Mouse (Mus musculus) heart, embryonic 14.5 days (tissue): Measurements from ENCODE around the gene Pdss2. TPM values are rescaled to one million over a fixed set of nuclear protein-coding genes. Genes with fewer than 3 reads are reported as not detected.
A peak's percentile ranks its signal among the peaks of the same experiment; 100 is the strongest.
"Not testable (repeated sequence)": the region's sequence is repeated elsewhere in the genome, so short reads cannot be mapped to it uniquely, and the experiment has no call there.

Experiments used
- ATAC-seq: fragments of 200-750 bp; cut with Nextera tagmentation; 2 replicates; pipeline ENCODE4 v1.8.0; 2017; ENCODE audit warnings: low read depth, moderate TSS enrichment; ENCODE audit not compliant: insufficient number of reproducible peaks, insufficient read depth, low FRiP score
- H3K27ac ChIP-seq, 2 experiments: fragments of 200-500 bp in 1 of 2; fragments of 300-500 bp in 1 of 2; sonication (generic) in 1 of 2; replicated peaks in 1 of 2; 2 replicates each; pipeline ENCODE4 v1.5.1; 2012 to 2014; ENCODE audit warnings: low read depth in 2 of 2, low read length in 2 of 2, control low read depth in 1 of 2, mild to moderate bottlenecking in 1 of 2, mixed read lengths in 1 of 2; ENCODE audit not compliant: control insufficient read depth in 1 of 2, insufficient read depth in 1 of 2
- H3K27me3 ChIP-seq: fragments of 300-500 bp; sonication (generic); 2 replicates; pipeline ENCODE4 v1.6.1; 2014; ENCODE audit warnings: mild to moderate bottlenecking, low read length, control low read depth; ENCODE audit not compliant: control insufficient read depth, insufficient read depth
- H3K36me3 ChIP-seq: fragments of 300-500 bp; sonication (generic); 2 replicates; pipeline ENCODE4 v1.6.1; 2014; ENCODE audit warnings: mild to moderate bottlenecking, control low read depth, low read length, mixed read lengths; ENCODE audit not compliant: control insufficient read depth, insufficient read depth
- H3K4me1 ChIP-seq, 2 experiments: fragments of 200-500 bp in 1 of 2; fragments of 300-500 bp in 1 of 2; sonication (generic) in 1 of 2; 2 replicates each; pipeline ENCODE4 v1.6.1; 2012 to 2014; ENCODE audit warnings: low read length in 2 of 2, control low read depth in 1 of 2, mixed read lengths in 1 of 2; ENCODE audit not compliant: control insufficient read depth in 2 of 2, insufficient read depth in 2 of 2
- H3K4me2 ChIP-seq: fragments of 300-500 bp; sonication (generic); 2 replicates; pipeline ENCODE4 v1.6.1; 2014; ENCODE audit warnings: mild to moderate bottlenecking, low read length
- H3K4me3 ChIP-seq, 2 experiments: fragments of 200-500 bp in 1 of 2; fragments of 300-500 bp in 1 of 2; sonication (generic) in 1 of 2; 2 replicates each; pipeline ENCODE4 v1.5.1; 2012 to 2014; ENCODE audit warnings: low read length in 2 of 2, mild to moderate bottlenecking in 2 of 2, control low read depth in 1 of 2, low read depth in 1 of 2, moderate library complexity in 1 of 2; ENCODE audit not compliant: control insufficient read depth in 1 of 2, insufficient read depth in 1 of 2
- H3K9ac ChIP-seq: fragments of 300-500 bp; sonication (generic); 2 replicates; pipeline ENCODE4 v1.6.1; 2014; ENCODE audit warnings: mild to moderate bottlenecking, low read length
- H3K9me3 ChIP-seq: fragments of 300-500 bp; sonication (generic); 2 replicates; pipeline ENCODE4 v1.6.1; 2016; ENCODE audit warnings: low read length, control low read depth; ENCODE audit not compliant: control insufficient read depth
- WGBS: fragments of 180-500 bp; shearing (Covaris S2); extraction: QIAGEN DNeasy Blood & Tissue Kit; methylation state at CpG from one replicate; pipeline ENCODE4 v1.1.7; 2014; 5-methylcytosine and 5-hydroxymethylcytosine counted together
- polyA plus RNA-seq: library from polyadenylated mRNA; unstranded; fragments of >200 nt; fragmentation: Nextera tagmentation; extraction: Ambion mirVana; gene quantifications from 2 replicates; pipeline ENCODE4 v1.2.1, GENCODE M21; 2014

Gene Pdss2
- polyA plus RNA-seq, 1 experiment from 2014 or later = 11.1 TPM

- Histone ChIP-seq H3K9me3 (0 out of 2 replicates have a peak, but pooled peaks cover 7% of the 10 kb centered on the region), H3K27ac (no peak overlapping the region), H3K4me3 (no peak overlapping the region), H3K4me1 (peaks cover 0 to 3% of the 10 kb centered on the region in 2 experiments; a peak in 2 of 4 replicates), H3K4me2 (no peak overlapping the region), H3K27me3 (no peaks in the 10 kb centered on the region), H3K36me3 (no peaks in the 10 kb centered on the region), H3K9ac (no peak overlapping the region)
- WGBS = 95% methylated on average over 8 of the region's 8 CpGs
- no peak for ATAC-seq
These were observed 20.9 kb downstream of the Pdss2 start for GRCm38 (mm10) chr10:43242215-43242614.

DNA sequence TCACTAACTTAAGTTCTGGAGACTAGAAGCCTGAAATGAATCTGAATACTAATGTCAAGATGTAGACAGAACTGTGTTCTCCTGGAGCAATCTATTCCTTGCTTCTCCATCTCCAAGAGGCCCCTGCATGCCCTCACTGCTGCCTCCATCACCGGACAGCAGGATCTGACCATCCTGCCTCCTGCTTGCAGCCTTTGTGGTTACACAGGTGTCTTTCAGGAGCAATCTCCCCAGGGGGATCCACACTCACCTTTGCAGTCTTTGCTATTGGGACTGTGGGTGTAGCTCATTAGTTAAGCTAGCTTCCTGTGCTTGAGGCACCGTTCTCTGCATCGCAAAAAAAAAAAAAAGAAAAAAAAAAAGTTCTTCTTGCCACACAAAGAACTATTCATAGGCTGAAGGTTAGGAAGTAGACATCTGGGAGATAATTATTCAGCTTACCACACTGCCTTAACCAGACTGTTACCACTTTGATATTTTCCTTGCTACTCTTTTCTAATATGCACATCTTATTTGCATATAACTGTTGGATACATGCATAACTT lies 23.0 kb downstream of the Pdss2 start:
- H3K27ac ChIP-seq = no peak overlapping the region
- peaks cover 4 to 10% of the 10 kb centered on the region in 2 experiments; a peak in 2 of 4 replicates for H3K4me1 ChIP-seq
- H3K27me3 ChIP-seq = no peaks in the 10 kb centered on the region
- no peak for ATAC-seq
- 0 out of 2 replicates have a peak, but pooled peaks cover 7% of the 10 kb centered on the region for H3K9me3 ChIP-seq
- no peaks in the 10 kb centered on the region for H3K36me3 ChIP-seq
- no peak overlapping the region for H3K4me2 ChIP-seq
- H3K4me3 ChIP-seq = no peak overlapping the region
- WGBS = 64% methylated on average over 3 of the region's 3 CpGs
- H3K9ac ChIP-seq = no peak overlapping the region

GRCm38 (mm10) chr10:43245461-43246200 lies 24.3 kb downstream of the Pdss2 start:
- Histone ChIP-seq H3K9me3 (no peaks in the 10 kb centered on the region), H3K27ac (no peak overlapping the region), H3K36me3 (no peaks in the 10 kb centered on the region), H3K27me3 (no peaks in the 10 kb centered on the region), H3K4me2 (peak overlapping the region; percentile 14; the same call in 1 of the 2 replicates), H3K4me1 (peaks cover 4 to 10% of the 10 kb centered on the region in 2 experiments; a peak in 2 of 4 replicates), H3K4me3 (no peak overlapping the region), H3K9ac (no peak overlapping the region)
- 48% methylated on average over 17 of the region's 17 CpGs for WGBS
- no peak for ATAC-seq

DNA sequence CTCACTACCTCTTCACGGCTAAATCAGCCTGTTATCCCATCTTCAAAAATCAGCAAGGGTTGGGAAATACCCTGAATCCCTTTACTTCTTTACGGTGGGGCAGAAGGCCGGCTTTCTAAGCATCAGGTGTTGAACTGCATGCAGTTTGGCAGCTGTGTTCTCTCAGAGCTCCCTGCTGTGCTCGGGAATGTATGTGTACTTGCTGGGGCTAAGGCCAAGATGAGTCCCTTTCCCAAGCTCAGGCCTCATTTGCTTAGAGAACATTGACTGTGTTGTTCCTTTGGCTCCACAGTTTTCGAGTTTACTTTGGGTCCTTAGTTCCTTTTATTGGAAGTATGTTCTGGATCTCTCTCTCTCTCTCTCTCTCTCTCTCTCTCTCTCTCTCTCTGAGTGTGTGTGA lies 26.7 kb downstream of the Pdss2 start:
- Histone ChIP-seq H3K9me3 (no peaks in the 10 kb centered on the region), H3K27ac (peak overlapping the region in 1 of 2 experiments; percentile 28; a peak in 1 of 4 replicates), H3K4me3 (no peak overlapping the region), H3K4me1 (peaks cover 6 to 17% of the 10 kb centered on the region in 2 experiments; a peak in 3 of 4 replicates), H3K9ac (no peak overlapping the region), H3K27me3 (no peaks in the 10 kb centered on the region), H3K4me2 (no peak overlapping the region), H3K36me3 (no peaks in the 10 kb centered on the region)
- WGBS = 34% methylated on average over 5 of the region's 5 CpGs
- ATAC-seq = no peak

- Histone ChIP-seq H3K9me3 (no peaks in the 10 kb centered on the region), H3K4me2 (peak overlapping the region; percentile 27), H3K4me3 (no peak overlapping the region), H3K27me3 (no peaks in the 10 kb centered on the region), H3K36me3 (no peaks in the 10 kb centered on the region), H3K9ac (no peak overlapping the region), H3K27ac (peak overlapping the region; percentile 28 to 64; a peak in 2 of 4 replicates), H3K4me1 (peaks cover 6 to 14% of the 10 kb centered on the region in 2 experiments; a peak in 3 of 4 replicates)
- whole genome bisulfite sequencing = 33% methylated on average over 4 of the region's 4 CpGs
- no peak; the same call in 1 of the 2 replicates for ATAC-seq
These were observed 31.0 kb downstream of the Pdss2 start for GRCm38 (mm10) chr10:43252324-43252723.

DNA sequence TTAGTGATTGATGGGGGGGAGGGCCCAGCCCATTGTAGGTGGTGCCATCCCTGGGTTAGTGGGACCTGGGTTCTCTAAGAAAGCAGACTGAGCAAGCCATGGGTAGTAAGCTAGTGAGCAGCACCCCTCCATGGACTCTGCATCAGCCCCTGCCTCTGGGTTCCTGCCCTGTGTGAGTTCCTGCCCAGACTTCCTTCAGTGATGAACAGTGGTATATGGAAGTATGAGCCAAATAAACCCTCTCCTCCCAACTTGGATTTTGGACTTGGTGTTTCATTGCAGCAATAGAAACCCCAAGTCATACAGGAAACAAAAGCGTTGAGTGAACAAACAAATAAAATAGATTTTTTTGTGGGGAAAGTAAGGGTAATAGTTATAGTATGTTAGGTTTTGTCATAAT lies 35.7 kb downstream of the Pdss2 start:
- no CpG with 5 or more reads among the region's 1 CpGs for WGBS
- H3K9ac ChIP-seq, H3K4me3 ChIP-seq, H3K27me3 ChIP-seq, ATAC-seq, H3K4me1 ChIP-seq, H3K4me2 ChIP-seq, H3K27ac ChIP-seq, H3K9me3 ChIP-seq, H3K36me3 ChIP-seq: not testable (repeated sequence)

- ATAC-seq, H3K4me2 ChIP-seq, H3K27ac ChIP-seq, H3K27me3 ChIP-seq, H3K36me3 ChIP-seq, H3K9me3 ChIP-seq, H3K9ac ChIP-seq, H3K4me1 ChIP-seq, H3K4me3 ChIP-seq: not testable (repeated sequence)
- WGBS = 20% methylated on average over 8 of the region's 8 CpGs
These were observed 36.2 kb downstream of the Pdss2 start for GRCm38 (mm10) chr10:43257500-43257899.
